Mouse (Mus musculus) ovary, postnatal 10 days (tissue): ENCODE data around the gene Olfr806.

ENCODE experiments used
- DNase-seq: peaks from one replicate; pipeline ENCODE4 v3.0.0; 2022; ENCODE audit warnings: low spot score

The Olfr806 gene

DNA sequence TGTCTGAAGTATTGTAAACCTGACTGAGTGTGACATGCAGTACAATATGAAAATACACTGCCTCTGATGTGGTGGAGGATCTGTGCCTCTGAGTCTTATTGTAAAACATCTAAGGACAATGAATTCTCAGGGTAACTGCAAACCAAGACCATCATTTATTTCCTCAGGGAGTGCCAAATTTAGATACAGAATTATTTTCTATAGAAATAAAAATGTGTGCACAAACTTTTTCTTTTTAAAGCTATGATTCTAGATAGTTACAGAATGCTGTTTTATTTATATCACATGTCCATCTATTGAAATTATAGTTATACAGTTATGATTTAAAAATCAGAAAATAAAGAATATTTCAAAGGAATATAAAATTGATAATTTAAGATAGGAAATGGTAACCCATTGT lies at the start of gene Olfr806:
Gene Olfr806 (minus strand): TSS at position 101 of the 400 bp plus-strand sequence.
- DNase-seq: no peak

DNA sequence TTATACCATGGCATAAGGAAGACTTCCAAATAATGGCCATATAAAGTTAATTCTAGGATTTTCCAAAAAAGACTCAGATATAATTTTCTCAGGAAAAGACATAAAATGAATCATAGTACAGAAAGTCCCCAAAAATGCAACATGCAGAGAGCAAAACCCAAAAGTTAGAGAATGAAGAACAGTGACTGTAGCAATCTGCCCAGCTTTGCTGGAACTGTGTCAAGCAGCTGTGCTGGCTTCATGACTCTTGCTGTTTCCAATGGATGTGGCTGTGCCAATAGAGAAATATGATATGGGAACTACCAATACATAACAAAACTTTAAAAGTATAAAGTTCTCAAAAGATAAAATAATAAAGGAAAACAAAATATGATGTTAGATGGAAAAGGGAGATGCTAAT lies 36.4 kb upstream of the Olfr806 start:
- no peak for DNase-seq

DNA sequence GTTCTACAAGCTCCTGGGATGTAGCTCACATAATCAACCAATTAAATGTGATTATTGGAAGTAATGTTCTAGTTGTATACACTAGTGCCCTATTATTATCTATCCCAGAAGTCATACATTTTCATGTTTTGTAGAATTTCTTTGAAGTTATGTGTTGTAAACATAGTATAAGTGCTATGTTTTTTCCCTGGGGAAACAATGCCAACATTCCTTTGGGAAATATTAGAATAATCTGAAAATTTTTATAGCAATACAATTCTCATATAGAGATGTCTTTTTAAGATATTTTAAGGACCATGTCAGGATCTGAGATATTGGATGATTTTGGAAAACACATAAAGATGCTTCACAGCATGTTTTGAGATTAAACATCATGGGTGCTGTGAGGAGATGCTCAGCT lies 32.6 kb upstream of the Olfr806 start, which contains the start of gene Olfr809:
Gene Olfr809 (plus strand): TSS at position 301 of the 400 bp plus-strand sequence.
- DNase-seq: no peak

DNA sequence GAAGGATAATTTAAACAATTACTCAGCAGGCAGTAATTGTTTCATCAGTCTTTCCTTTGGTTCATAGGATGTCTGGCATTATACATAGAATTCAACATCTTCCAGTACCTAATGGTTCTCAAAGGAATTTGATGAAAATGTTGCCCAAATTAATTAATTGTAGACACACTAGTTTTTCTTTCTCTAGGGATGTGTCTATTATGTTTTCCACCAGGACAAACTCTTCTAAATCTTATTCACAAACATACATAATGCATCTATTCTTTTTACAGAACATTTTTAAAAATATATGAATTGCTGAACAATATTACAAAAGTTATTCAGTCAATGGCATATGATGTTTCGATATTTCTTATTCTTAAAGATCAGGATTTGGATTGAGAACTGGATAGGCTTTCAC lies 23.5 kb upstream of the Olfr806 start, which contains the start of gene Olfr808:
Gene Olfr808 (plus strand): TSS at position 301 of the 400 bp plus-strand sequence.
- no peak for DNase-seq

DNA sequence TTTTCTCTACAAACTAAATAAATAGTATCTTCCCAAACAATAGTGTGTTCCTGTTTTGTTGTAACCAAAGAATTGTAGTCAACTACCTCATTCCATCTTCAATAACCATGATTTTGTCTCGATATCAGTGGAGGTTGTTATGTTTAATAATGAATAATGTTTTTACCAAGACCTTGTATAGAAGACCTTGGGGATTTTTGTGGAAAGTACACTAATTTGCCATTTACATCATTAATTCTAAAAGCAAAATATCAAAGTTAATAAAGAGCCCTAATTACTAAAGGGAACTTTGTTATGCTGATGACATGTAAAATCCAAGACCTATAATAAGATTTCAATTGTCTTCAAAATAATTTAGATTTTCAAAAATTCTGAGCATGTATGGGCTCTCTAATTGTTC lies 16.0 kb upstream of the Olfr806 start, which contains the start of gene Olfr807:
Gene Olfr807 (minus strand): TSS at position 101 of the 400 bp plus-strand sequence.
- no peak for DNase-seq

DNA sequence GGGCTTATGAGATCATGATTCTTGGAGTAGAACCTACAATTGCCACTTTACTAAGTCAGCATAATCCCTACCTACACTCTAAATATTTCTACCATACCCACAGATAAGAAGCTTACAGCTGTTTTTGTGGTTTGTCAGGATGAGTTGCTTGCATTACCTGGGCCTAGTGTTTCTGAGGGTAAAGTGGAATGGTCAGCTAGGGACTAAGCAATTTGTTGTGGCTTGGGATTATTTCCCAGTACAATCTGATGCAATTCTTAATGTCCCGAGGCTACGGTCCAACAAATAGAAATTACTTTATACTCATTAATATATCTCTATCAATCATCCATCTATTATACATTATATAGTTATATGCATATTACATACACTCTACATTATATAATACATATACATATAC lies 12.4 kb downstream of the Olfr806 start, which contains the start of gene Olfr805:
Gene Olfr805 (minus strand): TSS at position 101 of the 400 bp plus-strand sequence.
- DNase-seq: no peak

DNA sequence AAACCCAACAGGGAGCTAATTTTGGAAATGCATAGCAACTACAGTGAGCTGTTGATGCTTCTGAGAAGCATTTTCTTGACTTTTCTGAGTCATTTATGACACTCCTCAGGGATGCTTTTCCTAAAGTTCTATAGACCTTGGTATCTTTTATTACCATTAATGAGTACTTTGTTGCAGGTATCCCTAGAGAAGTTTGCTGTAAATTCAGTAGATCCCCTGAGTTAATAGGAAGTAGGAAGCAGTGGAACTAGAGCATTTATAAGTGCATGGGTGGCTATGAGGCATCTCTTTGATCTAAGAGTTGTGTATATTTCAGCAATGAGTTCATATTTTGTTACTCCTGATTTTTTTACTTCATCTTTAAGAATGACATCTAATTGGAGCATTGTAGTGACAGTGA lies 38.8 kb downstream of the Olfr806 start, which contains the start of gene Olfr804:
Gene Olfr804 (plus strand): TSS at position 301 of the 400 bp plus-strand sequence.
- DNase-seq: no peak

DNA sequence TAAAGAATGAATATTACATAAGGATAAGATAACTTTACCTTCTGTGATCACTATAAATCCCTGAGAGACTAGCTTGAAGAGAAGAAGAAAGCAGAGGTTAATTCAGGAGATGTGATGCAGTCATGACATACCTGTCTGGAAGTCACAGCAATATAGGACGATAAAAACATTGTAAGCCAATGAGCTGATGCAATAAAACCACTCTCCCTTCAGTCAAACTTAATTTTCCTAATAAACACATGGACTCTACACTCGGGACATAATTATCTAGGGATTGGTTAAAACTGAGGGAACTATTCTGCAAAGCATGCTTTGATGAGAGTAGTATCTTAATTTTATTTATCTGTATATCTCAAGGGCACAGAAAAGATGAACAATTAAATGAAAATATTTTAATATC lies 47.5 kb downstream of the Olfr806 start, which contains the start of gene Olfr803:
Gene Olfr803 (minus strand): TSS at position 101 of the 400 bp plus-strand sequence.
- no peak for DNase-seq

DNA sequence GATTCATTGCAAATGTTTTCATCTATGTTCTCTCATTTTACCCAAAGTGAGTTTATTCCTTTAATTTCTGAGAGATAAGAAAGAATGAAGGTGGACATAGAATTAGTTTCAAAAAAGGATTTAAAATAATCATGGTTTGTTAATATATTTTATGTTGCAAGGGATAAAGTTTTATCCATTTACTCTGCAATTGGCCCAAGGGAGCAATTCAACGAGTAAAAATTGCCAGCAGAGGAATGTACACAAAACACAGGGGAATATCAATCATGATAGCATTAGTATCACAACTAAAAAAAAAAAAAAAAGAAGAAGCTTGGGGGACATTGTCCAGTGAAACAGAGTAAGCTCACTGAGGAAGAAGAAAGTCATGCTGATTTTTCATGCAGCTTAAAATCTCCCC lies 53.7 kb downstream of the Olfr806 start, which contains the start of gene Olfr802:
Gene Olfr802 (minus strand): TSS at position 101 of the 400 bp plus-strand sequence.
- no peak for DNase-seq
